Mouse (Mus musculus) intestine, embryonic 16.5 days (tissue): ENCODE measurements around the gene Lrrc46. TPM values are rescaled to one million over a fixed set of nuclear protein-coding genes. Genes with fewer than 3 reads are reported as not detected.

Experiments used
- ATAC-seq: fragments of 200-750 bp; cut with Nextera tagmentation; 2 replicates; pipeline ENCODE4 v1.8.0; 2017; ENCODE audit warnings: moderate TSS enrichment, moderate library complexity
- H3K27ac ChIP-seq: fragments of 300-500 bp; sonication (generic); 2 replicates; pipeline ENCODE4 v1.5.1; 2014; ENCODE audit warnings: mild to moderate bottlenecking, low read length
- H3K27me3 ChIP-seq: fragments of 300-500 bp; sonication (generic); replicated peaks from 2 replicates; pipeline ENCODE4 v1.6.1; 2014; ENCODE audit warnings: low read length, control low read depth, mixed read lengths; ENCODE audit not compliant: control insufficient read depth, insufficient read depth
- H3K36me3 ChIP-seq: fragments of 300-500 bp; sonication (generic); 2 replicates; pipeline ENCODE4 v1.6.1; 2014; ENCODE audit warnings: low read length, control low read depth; ENCODE audit not compliant: control insufficient read depth, insufficient read depth
- H3K4me1 ChIP-seq: fragments of 300-500 bp; sonication (generic); 2 replicates; pipeline ENCODE4 v1.6.1; 2014; ENCODE audit warnings: low read length, control low read depth, mixed read lengths; ENCODE audit not compliant: control insufficient read depth, insufficient read depth
- H3K4me2 ChIP-seq: fragments of 300-500 bp; sonication (generic); 2 replicates; pipeline ENCODE4 v1.6.1; 2014; ENCODE audit warnings: low read depth, low read length, control low read depth
- H3K4me3 ChIP-seq: fragments of 300-500 bp; sonication (generic); 2 replicates; pipeline ENCODE4 v1.5.1; 2014; ENCODE audit warnings: mild to moderate bottlenecking, low read length
- H3K9ac ChIP-seq: fragments of 300-500 bp; sonication (generic); 2 replicates; pipeline ENCODE4 v1.6.1; 2014; ENCODE audit warnings: low read depth, low read length
- H3K9me3 ChIP-seq: fragments of 300-500 bp; sonication (generic); 2 replicates; pipeline ENCODE4 v1.6.1; 2016; ENCODE audit warnings: low read length, control low read depth; ENCODE audit not compliant: control insufficient read depth
- whole genome bisulfite sequencing: fragments of 180-500 bp; shearing (Covaris S2); extraction: QIAGEN DNeasy Blood & Tissue Kit; methylation state at CpG from one replicate; pipeline ENCODE4 v1.1.7; 2014; 5-methylcytosine and 5-hydroxymethylcytosine counted together
- polyA plus RNA-seq: library from polyadenylated mRNA; unstranded; fragments of >200 nt; fragmentation: Nextera tagmentation; extraction: Ambion mirVana; gene quantifications from 2 replicates; pipeline ENCODE4 v1.2.1, GENCODE M21; 2015

Lrrc46 gene
- polyA plus RNA-seq, 1 experiment from 2014 or later, result 0.29 TPM

GRCm38 (mm10) chr11:97072533-97072932, 31.3 kb upstream of the Lrrc46 start:
- no peak for ATAC-seq
- H3K4me1 ChIP-seq, result peaks cover 4% of the 10 kb centered on the region; the same call in 1 of the 2 replicates

DNA sequence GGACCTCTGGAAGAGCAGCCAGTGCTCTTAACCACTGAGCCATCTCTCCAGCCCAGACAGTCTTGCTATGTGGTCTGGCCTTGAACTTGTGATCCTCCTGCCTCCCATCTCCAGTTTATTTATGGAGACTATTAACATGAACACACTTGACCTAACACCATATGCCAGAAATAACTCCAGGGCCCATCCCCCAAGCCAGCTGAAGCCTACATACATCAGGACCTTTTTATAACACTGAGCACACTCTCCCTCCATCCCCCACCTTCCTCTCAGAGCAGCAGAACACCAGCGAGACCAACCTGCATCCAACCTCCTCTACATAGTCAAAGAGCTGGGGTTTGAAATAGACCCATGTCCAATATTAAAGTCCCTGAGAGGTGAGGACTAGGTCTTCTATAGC, 29.9 kb upstream of the Lrrc46 start:
- no peak overlapping the region for H3K9ac ChIP-seq
- H3K4me3 ChIP-seq, result no peak overlapping the region
- H3K4me1 ChIP-seq, result peaks cover 4% of the 10 kb centered on the region; the same call in 1 of the 2 replicates
- no peak overlapping the region for H3K27ac ChIP-seq
- H3K36me3 ChIP-seq, result no peaks in the 10 kb centered on the region; the same call in 1 of the 2 replicates
- H3K9me3 ChIP-seq, result no peaks in the 10 kb centered on the region
- ATAC-seq, result no peak
- no peaks in the 10 kb centered on the region for H3K27me3 ChIP-seq
- 54% methylated on average over 1 of the region's 1 CpGs for WGBS
- no peak overlapping the region for H3K4me2 ChIP-seq

More at GRCm38 (mm10) chr11:97072533-97072932, 31.3 kb upstream of the Lrrc46 start:
- no peak overlapping the region for H3K4me3 ChIP-seq
- H3K27me3 ChIP-seq, result no peaks in the 10 kb centered on the region
- H3K36me3 ChIP-seq, result no peaks in the 10 kb centered on the region; the same call in 1 of the 2 replicates
- H3K9me3 ChIP-seq, result no peaks in the 10 kb centered on the region
- 30% methylated on average over 3 of the region's 3 CpGs for WGBS
- H3K27ac ChIP-seq, result no peak overlapping the region
- H3K4me2 ChIP-seq, result no peak overlapping the region
- H3K9ac ChIP-seq, result no peak overlapping the region

DNA sequence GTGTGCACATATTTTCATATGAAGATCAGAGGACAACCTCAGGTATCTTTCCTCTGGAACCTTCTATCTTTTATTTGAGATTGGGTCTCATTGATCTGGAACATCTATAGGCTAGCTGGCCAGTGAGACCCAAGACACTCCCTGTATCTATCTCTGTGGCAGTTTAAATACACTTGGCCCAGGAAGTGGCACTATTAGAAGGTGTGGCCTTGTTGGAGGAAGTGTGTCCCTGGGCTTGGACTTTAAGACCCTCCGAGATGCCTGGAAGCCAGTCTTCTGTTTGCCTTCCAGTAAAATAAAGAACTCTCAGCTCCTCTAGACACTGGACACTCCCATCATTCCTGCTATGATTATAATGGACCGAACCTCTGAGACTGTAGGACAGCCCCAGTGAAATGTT, 28.6 kb upstream of the Lrrc46 start:
- H3K4me2 ChIP-seq, result no peak overlapping the region
- no peak overlapping the region for H3K9ac ChIP-seq
- no peak overlapping the region for H3K4me3 ChIP-seq
- no peaks in the 10 kb centered on the region; the same call in 1 of the 2 replicates for H3K36me3 ChIP-seq
- peaks cover 4% of the 10 kb centered on the region; the same call in 1 of the 2 replicates for H3K4me1 ChIP-seq
- ATAC-seq, result peak; percentile 52; the same call in 1 of the 2 replicates
- 60% methylated on average over 2 of the region's 2 CpGs for WGBS
- no peaks in the 10 kb centered on the region for H3K27me3 ChIP-seq
- H3K9me3 ChIP-seq, result no peaks in the 10 kb centered on the region
- no peak overlapping the region for H3K27ac ChIP-seq

GRCm38 (mm10) chr11:97069333-97069732, 28.1 kb upstream of the Lrrc46 start:
- H3K4me2 ChIP-seq, result no peak overlapping the region
- 0 out of 2 replicates have a peak overlapping the region, but pooled peaks have one; percentile 1 for H3K27ac ChIP-seq
- no peak overlapping the region for H3K4me3 ChIP-seq
- ATAC-seq, result no peak
- H3K9me3 ChIP-seq, result no peaks in the 10 kb centered on the region
- H3K9ac ChIP-seq, result no peak overlapping the region
- peaks cover 4% of the 10 kb centered on the region; the same call in 1 of the 2 replicates for H3K4me1 ChIP-seq
- H3K36me3 ChIP-seq, result no peaks in the 10 kb centered on the region; the same call in 1 of the 2 replicates
- WGBS, result 63% methylated on average over 1 of the region's 1 CpGs
- H3K27me3 ChIP-seq, result no peaks in the 10 kb centered on the region

- 51% methylated on average over 22 of the region's 22 CpGs for WGBS
- H3K4me2 ChIP-seq, result no peak overlapping the region
- no peak overlapping the region for H3K4me3 ChIP-seq
- H3K27ac ChIP-seq, result no peak overlapping the region
- H3K9ac ChIP-seq, result no peak overlapping the region
- peaks cover 7% of the 10 kb centered on the region for H3K4me1 ChIP-seq
- no peaks in the 10 kb centered on the region; the same call in 1 of the 2 replicates for H3K36me3 ChIP-seq
- H3K9me3 ChIP-seq, result no peaks in the 10 kb centered on the region
- ATAC-seq, result peak; percentile 68
- no peaks in the 10 kb centered on the region for H3K27me3 ChIP-seq
Measured at GRCm38 (mm10) chr11:97066656-97067360, 25.6 kb upstream of the Lrrc46 start.

- WGBS, result 81% methylated on average over 12 of the region's 12 CpGs
- peaks cover 7% of the 10 kb centered on the region for H3K4me1 ChIP-seq
- no peak overlapping the region for H3K4me3 ChIP-seq
- H3K27me3 ChIP-seq, result no peaks in the 10 kb centered on the region
- no peak overlapping the region for H3K4me2 ChIP-seq
- H3K27ac ChIP-seq, result no peak overlapping the region
- H3K9me3 ChIP-seq, result no peaks in the 10 kb centered on the region
- no peak for ATAC-seq
- no peak overlapping the region for H3K9ac ChIP-seq
- no peaks in the 10 kb centered on the region; the same call in 1 of the 2 replicates for H3K36me3 ChIP-seq
Measured at GRCm38 (mm10) chr11:97065538-97066295, 24.5 kb upstream of the Lrrc46 start.

- Histone ChIP-seq H3K9ac (no peak overlapping the region), H3K27ac (no peak overlapping the region), H3K27me3 (no peaks in the 10 kb centered on the region), H3K9me3 (no peaks in the 10 kb centered on the region), H3K36me3 (peaks cover 8% of the 10 kb centered on the region), H3K4me2 (no peak overlapping the region), H3K4me1 (peaks cover 3% of the 10 kb centered on the region; the same call in 1 of the 2 replicates), H3K4me3 (no peak overlapping the region)
- WGBS, result 89% methylated on average over 3 of the region's 3 CpGs
- no peak for ATAC-seq
Measured at GRCm38 (mm10) chr11:97063921-97064295, 22.7 kb upstream of the Lrrc46 start.

GRCm38 (mm10) chr11:97063274-97063920, 22.2 kb upstream of the Lrrc46 start:
- H3K4me2 ChIP-seq, result no peak overlapping the region
- H3K27ac ChIP-seq, result no peak overlapping the region; the same call in 1 of the 2 replicates
- 53% methylated on average over 9 of the region's 9 CpGs for WGBS

GRCm38 (mm10) chr11:97052219-97052646, 11.0 kb upstream of the Lrrc46 start:
- H3K36me3 ChIP-seq, result peaks cover 26% of the 10 kb centered on the region
- H3K9me3 ChIP-seq, result no peaks in the 10 kb centered on the region
- 15% methylated on average over 11 of the region's 11 CpGs for WGBS
- H3K27me3 ChIP-seq, result no peaks in the 10 kb centered on the region
- peak overlapping the region; percentile 80 for H3K4me3 ChIP-seq
- peak; percentile 87 for ATAC-seq
- peak overlapping the region; percentile 84 for H3K27ac ChIP-seq
- H3K9ac ChIP-seq, result peak overlapping the region; percentile 86
- peak overlapping the region; percentile 78 for H3K4me2 ChIP-seq
- peaks cover 20% of the 10 kb centered on the region for H3K4me1 ChIP-seq

More at GRCm38 (mm10) chr11:97063274-97063920, 22.2 kb upstream of the Lrrc46 start:
- Histone ChIP-seq H3K9me3 (no peaks in the 10 kb centered on the region), H3K4me1 (peaks cover 3% of the 10 kb centered on the region; the same call in 1 of the 2 replicates), H3K4me3 (no peak overlapping the region), H3K36me3 (peaks cover 8% of the 10 kb centered on the region), H3K9ac (no peak overlapping the region), H3K27me3 (no peaks in the 10 kb centered on the region)
- no peak for ATAC-seq
